Mouse (Mus musculus) right cerebral cortex, postnatal 25 days (tissue): ENCODE results near the gene Kras.

Experiments
- DNase-seq: peaks from one replicate; pipeline ENCODE4 v3.0.0; 2022

Gene Kras

GRCm38 (mm10) chr6:145186096-145186495, 63.9 kb downstream of the Kras start:
- DNase-seq = no peak

- DNase-seq = no peak
Observed at GRCm38 (mm10) chr6:145182044-145182443, 68.0 kb downstream of the Kras start.

- no peak for DNase-seq
Observed at GRCm38 (mm10) chr6:145179665-145180064, 70.4 kb downstream of the Kras start.

GRCm38 (mm10) chr6:145176474-145176873, 73.6 kb downstream of the Kras start:
- no peak for DNase-seq

GRCm38 (mm10) chr6:145175571-145175981, 74.5 kb downstream of the Kras start:
- no peak for DNase-seq

GRCm38 (mm10) chr6:145173781-145174191, 76.3 kb downstream of the Kras start:
- no peak for DNase-seq

GRCm38 (mm10) chr6:145171892-145172606, 78.0 kb downstream of the Kras start:
- DNase-seq = no peak
